ENCODE assay signal across 8 mouse cellular contexts in genomic region chr5:115509790-115510689, GRCm38 (mm10). TPM values are rescaled to one million over a fixed set of nuclear protein-coding genes. Genes with fewer than 3 reads are reported as not detected.
DNase-seq lines count a peak whose midpoint lies in the region; ATAC-seq and TF ChIP-seq lines count a peak whose summit lies in the region.

No protein-coding gene starts in this region.

- peak; percentile 54 for DNase-seq in lung, postnatal 10 days
- no peak for DNase-seq in lung, adult 2 months
- DNase-seq in urinary bladder, postnatal 4 days (ENCODE audit: low spot score in 2 of 2), result no peak
- no peak for DNase-seq in thymus, postnatal 25 days

- peaks cover 27% of the 10 kb centered on the region for H3K4me1 ChIP-seq in lung, adult 2 months (ENCODE audit: control insufficient read depth, insufficient read depth, low read length)
- peaks cover 38% of the 10 kb centered on the region for H3K4me1 ChIP-seq in forebrain, embryonic 16.5 days (replicated peaks; ENCODE audit: control insufficient read depth, insufficient read depth, low read length)
- peaks cover 64% of the 10 kb centered on the region for H3K4me1 ChIP-seq in limb, embryonic 15.5 days
- peaks cover 17% of the 10 kb centered on the region for H3K4me1 ChIP-seq in small intestine, adult 2 months (ENCODE audit: control insufficient read depth, insufficient read depth, insufficient read length, low read length)

- ATAC-seq in forebrain, embryonic 16.5 days, result no peak
- ATAC-seq in limb, embryonic 15.5 days (ENCODE audit: insufficient number of reproducible peaks, low FRiP score, low TSS enrichment, low read depth), result no peak
- ATAC-seq in erythroid progenitor cell, adult 5-6 weeks (replicated peaks; ENCODE audit: low FRiP score, poor library complexity, severe bottlenecking), result no peak

- H3K27ac ChIP-seq in forebrain, embryonic 16.5 days (ENCODE audit: low read length), result peak overlapping the region; percentile 3; the same call in 1 of the 2 replicates
- peak overlapping the region; percentile 79 for H3K27ac ChIP-seq in limb, embryonic 15.5 days
- H3K27ac ChIP-seq in small intestine, adult 2 months (ENCODE audit: insufficient read depth, low read depth, low read length), result peak overlapping the region; percentile 54

- no peak for TF ChIP-seq POLR2A in lung, adult 2 months (IDR thresholded peaks at IDR 0.05; ENCODE audit: borderline replicate concordance, extremely low read depth, low read depth, low read length)
- TF ChIP-seq POLR2A in small intestine, adult 2 months (IDR thresholded peaks at IDR 0.05; ENCODE audit: low read depth, low read length), result no peak

- TF ChIP-seq CTCF in lung, adult 2 months (IDR thresholded peaks at IDR 0.05; ENCODE audit: insufficient read depth, low read length), result no peak
- TF ChIP-seq CTCF in small intestine, adult 2 months (IDR thresholded peaks at IDR 0.05; ENCODE audit: extremely low read depth, insufficient read length, insufficient replicate concordance, low read depth, low read length), result no peak

- WGBS in lung, adult 2 months, result 51% methylated on average over 15 of the region's 15 CpGs
- WGBS in forebrain, embryonic 16.5 days, result 55% methylated on average over 15 of the region's 15 CpGs
- WGBS in limb, embryonic 15.5 days, result 67% methylated on average over 15 of the region's 15 CpGs
- 78% methylated on average over 15 of the region's 15 CpGs for WGBS in small intestine, adult 2 months

- H3K27me3 ChIP-seq in forebrain, embryonic 16.5 days (replicated peaks; ENCODE audit: control insufficient read depth, insufficient read depth, low read length), result no peaks in the 10 kb centered on the region
- no peaks in the 10 kb centered on the region for H3K27me3 ChIP-seq in limb, embryonic 15.5 days
- H3K27me3 ChIP-seq in small intestine, adult 2 months (ENCODE audit: control insufficient read depth, insufficient read depth, low read length), result no peaks in the 10 kb centered on the region

- no peaks in the 10 kb centered on the region for H3K36me3 ChIP-seq in forebrain, embryonic 16.5 days (ENCODE audit: control insufficient read depth, insufficient read depth)
- H3K36me3 ChIP-seq in limb, embryonic 15.5 days, result peaks cover 7% of the 10 kb centered on the region; the same call in 1 of the 2 replicates
- no peaks in the 10 kb centered on the region for H3K36me3 ChIP-seq in small intestine, adult 2 months (ENCODE audit: control insufficient read depth, insufficient read depth, low read length)

- H3K4me3 ChIP-seq in lung, adult 2 months (replicated peaks; ENCODE audit: extremely low read depth, low read depth, low read length), result no peak overlapping the region
- no peak overlapping the region for H3K4me3 ChIP-seq in forebrain, embryonic 16.5 days (replicated peaks; ENCODE audit: low read length)
- H3K4me3 ChIP-seq in limb, embryonic 15.5 days, result peak overlapping the region; percentile 91
- no peak overlapping the region; the same call in 1 of the 2 replicates for H3K4me3 ChIP-seq in small intestine, adult 2 months (ENCODE audit: low read depth, low read length)

- H3K9me3 ChIP-seq in forebrain, embryonic 16.5 days (ENCODE audit: control insufficient read depth, low read length), result no peaks in the 10 kb centered on the region
- H3K9me3 ChIP-seq in limb, embryonic 15.5 days, result no peaks in the 10 kb centered on the region

- H3K9ac ChIP-seq in forebrain, embryonic 16.5 days (replicated peaks; ENCODE audit: low read depth, low read length), result no peak overlapping the region; the same call in 1 of the 2 replicates
- H3K9ac ChIP-seq in limb, embryonic 15.5 days, result 0 out of 2 replicates have a peak overlapping the region, but pooled peaks have one; percentile 12

- no peak overlapping the region for H3K4me2 ChIP-seq in forebrain, embryonic 16.5 days (ENCODE audit: low read length)
- peak overlapping the region; percentile 75 for H3K4me2 ChIP-seq in limb, embryonic 15.5 days

RNA-seq across cellular contexts. Expression of gene Pxn, which starts 3.6 kb away (rescaled TPM):
- 214 and 226 TPM in 2 replicates for polyA plus RNA-seq in lung, adult 2 months (2012; rRNA removed)
- polyA plus RNA-seq in forebrain, embryonic 16.5 days (2015; fragmentation: Nextera tagmentation; extraction: Ambion mirVana), result 20.6 and 22.5 TPM in 2 replicates
- 52.6 and 55.7 TPM in 2 replicates for polyA plus RNA-seq in limb, embryonic 15.5 days (2015; fragmentation: Nextera tagmentation; extraction: Ambion mirVana)
- 65.1 and 136 TPM in 2 replicates for polyA plus RNA-seq in small intestine, adult 2 months (2012; rRNA removed)
- 18.9 and 24.5 TPM in 2 replicates for total RNA-seq in erythroid progenitor cell, adult 5-6 weeks (2015; ENCODE audit: low replicate concordance)
- total RNA-seq in erythroid progenitor cell, adult 5-6 weeks (2017; ENCODE audit: low replicate concordance), result 11.1 and 21.2 TPM in 2 replicates

RNA-seq across cellular contexts. Expression of gene Sirt4, which starts 25.5 kb away (rescaled TPM):
- polyA plus RNA-seq in lung, adult 2 months (2012; rRNA removed), result 36.5 and 38.3 TPM in 2 replicates
- 32.7 and 37.6 TPM in 2 replicates for polyA plus RNA-seq in forebrain, embryonic 16.5 days (2015; fragmentation: Nextera tagmentation; extraction: Ambion mirVana)
- polyA plus RNA-seq in limb, embryonic 15.5 days (2015; fragmentation: Nextera tagmentation; extraction: Ambion mirVana), result 24.9 and 26.5 TPM in 2 replicates
- 9.9 and 13.6 TPM in 2 replicates for polyA plus RNA-seq in small intestine, adult 2 months (2012; rRNA removed)
- 1.8 TPM in 1 of 2 replicates, not detected in the other for total RNA-seq in erythroid progenitor cell, adult 5-6 weeks (2015; ENCODE audit: low replicate concordance)
- 3.3 TPM in 1 of 2 replicates, not detected in the other for total RNA-seq in erythroid progenitor cell, adult 5-6 weeks (2017; ENCODE audit: low replicate concordance)

RNA-seq across cellular contexts. Expression of gene Pla2g1b, which starts 44.0 kb away (rescaled TPM):
- polyA plus RNA-seq in lung, adult 2 months (2012; rRNA removed), result 38.0 and 46.8 TPM in 2 replicates
- not detected in 2 replicates for polyA plus RNA-seq in forebrain, embryonic 16.5 days (2015; fragmentation: Nextera tagmentation; extraction: Ambion mirVana)
- not detected in 2 replicates for polyA plus RNA-seq in limb, embryonic 15.5 days (2015; fragmentation: Nextera tagmentation; extraction: Ambion mirVana)
- polyA plus RNA-seq in small intestine, adult 2 months (2012; rRNA removed), result 5.2 and 2,024 TPM in 2 replicates
- not detected in 2 replicates for total RNA-seq in erythroid progenitor cell, adult 5-6 weeks (2015; ENCODE audit: low replicate concordance)
- not detected in 2 replicates for total RNA-seq in erythroid progenitor cell, adult 5-6 weeks (2017; ENCODE audit: low replicate concordance)

RNA-seq across cellular contexts. Expression of gene Rplp0, which starts 49.2 kb away (rescaled TPM):
- 1,185 and 1,411 TPM in 2 replicates for polyA plus RNA-seq in lung, adult 2 months (2012; rRNA removed)
- polyA plus RNA-seq in forebrain, embryonic 16.5 days (2015; fragmentation: Nextera tagmentation; extraction: Ambion mirVana), result 944 and 986 TPM in 2 replicates
- 1,505 and 1,752 TPM in 2 replicates for polyA plus RNA-seq in limb, embryonic 15.5 days (2015; fragmentation: Nextera tagmentation; extraction: Ambion mirVana)
- 1,193 and 2,017 TPM in 2 replicates for polyA plus RNA-seq in small intestine, adult 2 months (2012; rRNA removed)
- total RNA-seq in erythroid progenitor cell, adult 5-6 weeks (2015; ENCODE audit: low replicate concordance), result 1,000 and 1,025 TPM in 2 replicates
- 380 and 735 TPM in 2 replicates for total RNA-seq in erythroid progenitor cell, adult 5-6 weeks (2017; ENCODE audit: low replicate concordance)

RNA-seq across cellular contexts. Expression of gene Gcn1l1, which starts 55.0 kb away (rescaled TPM):
- 36.8 and 52.8 TPM in 2 replicates for polyA plus RNA-seq in lung, adult 2 months (2012; rRNA removed)
- polyA plus RNA-seq in forebrain, embryonic 16.5 days (2015; fragmentation: Nextera tagmentation; extraction: Ambion mirVana), result 44.7 and 53.6 TPM in 2 replicates
- polyA plus RNA-seq in limb, embryonic 15.5 days (2015; fragmentation: Nextera tagmentation; extraction: Ambion mirVana), result 32.9 and 36.3 TPM in 2 replicates
- 26.4 and 30.7 TPM in 2 replicates for polyA plus RNA-seq in small intestine, adult 2 months (2012; rRNA removed)
- total RNA-seq in erythroid progenitor cell, adult 5-6 weeks (2015; ENCODE audit: low replicate concordance), result 9.4 and 17.6 TPM in 2 replicates
- total RNA-seq in erythroid progenitor cell, adult 5-6 weeks (2017; ENCODE audit: low replicate concordance), result 13.7 and 14.1 TPM in 2 replicates

Comparison
In these comparisons a context has a peak if more than half of its experiments do, and no peak if none do; other contexts are left out.
1. H3K27ac ChIP-seq: peak in every context shown above with its lines; median percentile 79 in limb, embryonic 15.5 days; 54 in small intestine, adult 2 months; 3 in forebrain, embryonic 16.5 days.